Mouse (Mus musculus) G1E (cell line): ENCODE measurements around the gene Tuba1a. TPM values are rescaled to one million over a fixed set of nuclear protein-coding genes. Genes with fewer than 3 reads are reported as not detected.

Source experiments
- ATAC-seq: 2 replicates; pipeline ENCODE4 v1.8.0; 2016; ENCODE audit warnings: mild to moderate bottlenecking; ENCODE audit not compliant: insufficient number of reproducible peaks, poor library complexity, low FRiP score, severe bottlenecking; ENCODE audit errors: extremely low read depth
- DNase-seq: peaks from one replicate; pipeline ENCODE4 v3.0.0; 2012; ENCODE audit warnings: low spot score
- H3K27me3 ChIP-seq: 2 replicates; pipeline ENCODE4 v1.6.1; 2012; ENCODE audit warnings: mild to moderate bottlenecking, low read length, inconsistent platforms; ENCODE audit not compliant: insufficient read depth
- H3K36me3 ChIP-seq: replicated peaks from 2 replicates; pipeline ENCODE3; 2012; ENCODE audit warnings: mild to moderate bottlenecking, inconsistent platforms
- H3K4me1 ChIP-seq: 2 replicates; pipeline ENCODE4 v1.6.1; 2012; ENCODE audit warnings: low read depth, low read length, inconsistent platforms, mixed read lengths; ENCODE audit not compliant: insufficient read depth
- H3K4me3 ChIP-seq: 2 replicates; pipeline ENCODE4 v1.5.1; 2012; ENCODE audit warnings: low read depth, mild to moderate bottlenecking, inconsistent platforms, low read length, moderate library complexity, mixed read lengths
- H3K9me3 ChIP-seq: replicated peaks from 2 replicates; pipeline ENCODE4 v1.6.1; 2012; ENCODE audit warnings: inconsistent platforms
- CTCF ChIP-seq: IDR thresholded peaks from 2 replicates; pipeline ENCODE4 v1.5.1; 2012; ENCODE audit warnings: low read depth, low read length, inconsistent platforms, mixed read lengths
- GATA1 ChIP-seq: IDR thresholded peaks from 2 replicates; pipeline ENCODE4 v1.6.1; 2012; ENCODE audit warnings: borderline replicate concordance, low read length, inconsistent platforms, mixed read lengths
- GATA2 ChIP-seq: IDR thresholded peaks from 2 replicates; pipeline ENCODE4 v1.6.1; 2012; ENCODE audit warnings: low read depth, low read length, inconsistent platforms, borderline replicate concordance
- POLR2AphosphoS5 ChIP-seq: IDR thresholded peaks from 2 replicates; pipeline ENCODE4 v1.6.1; 2012; ENCODE audit warnings: low read depth, low read length, inconsistent platforms; ENCODE audit not compliant: insufficient replicate concordance
- TAL1 ChIP-seq: conservative IDR thresholded peaks from 2 replicates; pipeline ENCODE4 v1.6.1; 2012; ENCODE audit warnings: low read depth, low read length, inconsistent platforms, mixed read lengths
- polyA plus RNA-seq: library from polyadenylated mRNA; stranded (reverse); fragments of >175 nt; gene quantifications from 2 replicates; pipeline ENCODE4 v1.2.3, GENCODE M21; 2012
- total RNA-seq, 2 experiments: library from RNA; stranded (forward) in 1 of 2; stranded (reverse) in 1 of 2; fragments of 200-1000 nt in 1 of 2; fragments of >200 nt in 1 of 2; fragmentation: Nextera tagmentation in 1 of 2; gene quantifications; 2 replicates each; pipeline ENCODE4 v1.2.3; 2014 to 2017

The Tuba1a gene
- total RNA-seq (2014; fragmentation: Nextera tagmentation) (11.6 and 22.3 TPM in 2 replicates), total RNA-seq (2017) (35.9 and 52.0 TPM in 2 replicates), polyA plus RNA-seq (1.4 and 3.3 TPM in 2 replicates)

- H3K36me3 ChIP-seq: no peaks in the 10 kb centered on the region
- H3K9me3 ChIP-seq: no peaks in the 10 kb centered on the region
- ATAC-seq (peak; percentile 75), DNase-seq (peak; percentile 58)
- H3K27me3 ChIP-seq: peaks cover 18% of the 10 kb centered on the region
- peaks cover 17% of the 10 kb centered on the region for H3K4me1 ChIP-seq
- H3K4me3 ChIP-seq: peak within 1 kb of the TSS; percentile 76
- TF ChIP-seq TAL1 (no peak), POLR2AphosphoS5 (no peak), GATA1 (no peak), CTCF (no peak), GATA2 (no peak)
Measured at GRCm38 (mm10) chr15:98953401-98954356, at the start of gene Tuba1a, which contains the start of gene Gm49450. TSS of gene Tuba1a (minus strand) at chr15:98953703. TSS of gene Gm49450 (minus strand) at chr15:98953551.

- TF ChIP-seq GATA1 (no peak), TAL1 (no peak), GATA2 (no peak), POLR2AphosphoS5 (no peak), CTCF (no peak)
- Histone ChIP-seq H3K4me3 (no peak overlapping the region), H3K27me3 (peaks cover 30% of the 10 kb centered on the region), H3K36me3 (no peaks in the 10 kb centered on the region), H3K9me3 (no peaks in the 10 kb centered on the region), H3K4me1 (peaks cover 10% of the 10 kb centered on the region)
- ATAC-seq (no peak), DNase-seq (no peak)
Measured at GRCm38 (mm10) chr15:99001451-99001931, 48.0 kb upstream of the Tuba1a start.

- Histone ChIP-seq H3K4me3 (no peak overlapping the region), H3K36me3 (no peaks in the 10 kb centered on the region), H3K4me1 (peaks cover 10% of the 10 kb centered on the region), H3K9me3 (no peaks in the 10 kb centered on the region), H3K27me3 (peaks cover 26% of the 10 kb centered on the region)
- TF ChIP-seq GATA2: no peak
- TF ChIP-seq TAL1: no peak
- no peak for TF ChIP-seq GATA1
- no peak for TF ChIP-seq POLR2AphosphoS5
- TF ChIP-seq CTCF: no peak
- DNase-seq (no peak), ATAC-seq (no peak)
Measured at GRCm38 (mm10) chr15:99000535-99001283, 47.2 kb upstream of the Tuba1a start.

- Histone ChIP-seq H3K9me3 (no peaks in the 10 kb centered on the region), H3K4me1 (peaks cover 15% of the 10 kb centered on the region), H3K36me3 (no peaks in the 10 kb centered on the region), H3K27me3 (peaks cover 22% of the 10 kb centered on the region), H3K4me3 (no peak overlapping the region)
- no peak for TF ChIP-seq CTCF
- no peak for TF ChIP-seq POLR2AphosphoS5
- no peak for TF ChIP-seq GATA2
- no peak for TF ChIP-seq GATA1
- no peak for TF ChIP-seq TAL1
- ATAC-seq (no peak), DNase-seq (no peak)
Measured at GRCm38 (mm10) chr15:98998775-98999157, 45.3 kb upstream of the Tuba1a start.

GRCm38 (mm10) chr15:98997938-98998774 lies 44.7 kb upstream of the Tuba1a start:
- H3K9me3 ChIP-seq: no peaks in the 10 kb centered on the region
- TF ChIP-seq POLR2AphosphoS5 (no peak), CTCF (no peak), GATA2 (no peak), TAL1 (no peak), GATA1 (no peak)
- DNase-seq (no peak), ATAC-seq (no peak)
- peaks cover 18% of the 10 kb centered on the region for H3K4me1 ChIP-seq
- H3K36me3 ChIP-seq: no peaks in the 10 kb centered on the region
- H3K27me3 ChIP-seq: peaks cover 22% of the 10 kb centered on the region
- H3K4me3 ChIP-seq: no peak overlapping the region
